Mouse (Mus musculus): ENCODE measurements around the gene Zbtb45. TPM values are rescaled to one million over a fixed set of nuclear protein-coding genes. Genes with fewer than 3 reads are reported as not detected.

The Zbtb45 gene
- polyA plus RNA-seq, 1 experiment from 2014 or later = 11.2 TPM

DNA sequence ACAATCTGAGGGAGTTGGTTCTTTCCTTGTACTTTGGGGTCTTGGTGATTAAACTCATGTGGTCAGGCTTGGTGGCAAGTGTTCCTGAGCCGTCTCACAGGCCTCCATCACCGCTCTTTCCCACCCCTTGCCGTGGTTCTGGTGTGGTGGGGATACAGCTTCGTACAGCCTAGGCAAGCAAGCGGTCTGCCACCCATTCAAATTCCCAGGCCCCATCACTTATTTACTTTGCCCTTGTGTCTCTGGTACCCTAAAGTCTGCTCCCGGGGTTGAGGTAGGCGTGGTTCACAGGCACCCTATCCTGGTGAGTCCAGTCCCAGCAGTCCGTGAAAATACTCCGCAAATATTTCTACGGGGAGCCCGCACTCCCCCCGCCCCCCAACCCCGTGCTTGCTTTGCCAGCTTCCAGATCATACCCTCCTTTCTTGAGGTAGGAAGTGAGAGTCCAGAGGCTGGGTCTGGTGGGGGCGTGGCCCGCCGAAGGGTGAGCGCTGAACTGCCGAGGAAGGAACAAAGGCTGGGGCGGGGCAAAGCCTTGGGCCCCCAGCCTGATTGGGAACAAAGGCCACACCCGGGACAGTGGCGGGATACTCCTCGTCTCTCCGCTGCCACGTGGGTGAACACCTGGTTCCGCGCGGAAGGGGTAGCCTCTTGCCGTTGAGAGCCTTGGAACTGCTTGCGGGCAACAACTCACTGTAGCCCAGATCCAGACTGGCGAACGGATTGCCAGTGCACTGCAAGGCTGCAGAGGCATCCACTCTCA is 13.1 kb upstream of the Zbtb45 start:
- peak overlapping the region; percentile 83; the same call in 1 of the 2 replicates for H3K9ac ChIP-seq (ENCODE audit: low read depth, low read length)
- peak; percentile 64 for ATAC-seq
- H3K4me1 ChIP-seq (replicated peaks; ENCODE audit: control insufficient read depth, insufficient read depth, low read length) = no peaks in the 10 kb centered on the region
- H3K4me3 ChIP-seq (ENCODE audit: low read depth, low read length) = peak overlapping the region; percentile 73
- H3K27me3 ChIP-seq (replicated peaks; ENCODE audit: control insufficient read depth, insufficient read depth, low read length) = no peaks in the 10 kb centered on the region
- peaks cover 12% of the 10 kb centered on the region for H3K36me3 ChIP-seq (ENCODE audit: control insufficient read depth, insufficient read depth)
- H3K27ac ChIP-seq (ENCODE audit: low read depth, low read length) = no peak overlapping the region
- no peak for TF ChIP-seq CTCF (IDR thresholded peaks at IDR 0.05; ENCODE audit: low read depth)
- peak overlapping the region; percentile 82 for H3K4me2 ChIP-seq (replicated peaks; ENCODE audit: low read depth)
- 5% methylated on average over 31 of the region's 31 CpGs for WGBS
- no peaks in the 10 kb centered on the region for H3K9me3 ChIP-seq (ENCODE audit: control insufficient read depth)

GRCm38 (mm10) chr7:13015217-13015616 is 5.4 kb upstream of the Zbtb45 start:
- Histone ChIP-seq H3K27me3 (replicated peaks; ENCODE audit: control insufficient read depth, insufficient read depth, low read length) (no peaks in the 10 kb centered on the region), H3K9ac (ENCODE audit: low read depth, low read length) (no peak overlapping the region), H3K36me3 (ENCODE audit: control insufficient read depth, insufficient read depth) (no peaks in the 10 kb centered on the region), H3K4me2 (replicated peaks; ENCODE audit: low read depth) (no peak overlapping the region), H3K9me3 (ENCODE audit: control insufficient read depth) (no peaks in the 10 kb centered on the region), H3K4me1 (replicated peaks; ENCODE audit: control insufficient read depth, insufficient read depth, low read length) (no peaks in the 10 kb centered on the region), H3K4me3 (ENCODE audit: low read depth, low read length) (no peak overlapping the region), H3K27ac (ENCODE audit: low read depth, low read length) (no peak overlapping the region)
- no peak for TF ChIP-seq CTCF (IDR thresholded peaks at IDR 0.05; ENCODE audit: low read depth)
- 75% methylated on average over 1 of the region's 1 CpGs for WGBS
- no peak for ATAC-seq

DNA sequence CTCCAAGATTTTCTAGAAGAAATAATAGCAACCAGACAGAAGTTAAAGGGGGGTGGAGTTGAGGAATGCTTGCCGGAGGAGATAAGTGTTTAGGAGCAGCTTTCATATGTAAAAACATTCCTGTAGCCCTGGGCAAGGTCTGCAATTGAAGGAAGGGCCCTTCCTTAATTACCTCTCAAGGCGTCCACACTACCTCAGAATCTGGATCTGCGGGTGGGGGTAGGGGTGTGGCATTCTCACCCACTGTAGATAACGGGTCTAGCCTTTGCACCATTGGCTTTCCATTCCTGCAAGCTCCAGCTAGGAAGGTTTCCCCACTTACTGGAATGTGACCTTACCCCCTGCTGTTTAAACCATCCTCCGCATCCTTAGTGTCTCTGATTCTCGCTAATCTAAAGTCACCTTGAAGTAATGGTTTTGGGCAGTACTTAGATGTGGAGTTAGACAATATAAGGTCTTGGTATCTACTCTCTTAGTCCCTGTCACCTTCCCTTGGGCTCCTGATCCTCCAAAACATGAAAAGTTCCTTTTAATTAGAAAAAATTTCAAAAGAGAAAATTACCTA is 4.5 kb upstream of the Zbtb45 start:
- no peak for TF ChIP-seq CTCF (IDR thresholded peaks at IDR 0.05; ENCODE audit: low read depth)
- Histone ChIP-seq H3K9ac (ENCODE audit: low read depth, low read length) (no peak overlapping the region), H3K4me1 (replicated peaks; ENCODE audit: control insufficient read depth, insufficient read depth, low read length) (no peaks in the 10 kb centered on the region), H3K36me3 (ENCODE audit: control insufficient read depth, insufficient read depth) (no peaks in the 10 kb centered on the region), H3K4me3 (ENCODE audit: low read depth, low read length) (no peak overlapping the region), H3K9me3 (ENCODE audit: control insufficient read depth) (no peaks in the 10 kb centered on the region), H3K27me3 (replicated peaks; ENCODE audit: control insufficient read depth, insufficient read depth, low read length) (no peaks in the 10 kb centered on the region), H3K27ac (ENCODE audit: low read depth, low read length) (no peak overlapping the region), H3K4me2 (replicated peaks; ENCODE audit: low read depth) (no peak overlapping the region)
- ATAC-seq = no peak
- 28% methylated on average over 6 of the region's 6 CpGs for WGBS

DNA sequence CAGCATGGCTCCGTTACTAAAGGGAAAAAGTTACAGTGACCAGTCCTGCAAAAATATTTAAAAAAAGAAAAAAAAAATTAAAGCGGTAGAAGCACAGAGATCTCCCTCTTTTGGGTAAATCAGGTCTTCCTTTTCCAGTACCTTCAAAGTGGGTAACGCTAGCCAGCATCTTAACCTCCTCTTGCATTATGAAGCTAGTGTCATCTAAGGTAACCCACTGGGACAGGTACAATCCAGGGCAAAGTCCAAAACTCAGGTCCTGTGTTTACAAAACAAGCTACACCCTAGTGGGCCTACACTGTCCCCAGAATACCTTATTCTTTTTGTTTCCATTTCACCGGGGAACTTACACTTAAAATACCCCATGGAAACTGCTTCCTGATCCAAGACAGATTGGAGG is 3.8 kb upstream of the Zbtb45 start:
- no peak for ATAC-seq
- no peak overlapping the region for H3K9ac ChIP-seq (ENCODE audit: low read depth, low read length)
- no peak overlapping the region for H3K4me2 ChIP-seq (replicated peaks; ENCODE audit: low read depth)
- WGBS = 52% methylated on average over 4 of the region's 4 CpGs
- no peaks in the 10 kb centered on the region for H3K4me1 ChIP-seq (replicated peaks; ENCODE audit: control insufficient read depth, insufficient read depth, low read length)
- TF ChIP-seq CTCF (IDR thresholded peaks at IDR 0.05; ENCODE audit: low read depth) = no peak
- H3K27me3 ChIP-seq (replicated peaks; ENCODE audit: control insufficient read depth, insufficient read depth, low read length) = no peaks in the 10 kb centered on the region
- H3K4me3 ChIP-seq (ENCODE audit: low read depth, low read length) = no peak overlapping the region
- no peaks in the 10 kb centered on the region for H3K36me3 ChIP-seq (ENCODE audit: control insufficient read depth, insufficient read depth)
- H3K27ac ChIP-seq (ENCODE audit: low read depth, low read length) = no peak overlapping the region
- no peaks in the 10 kb centered on the region for H3K9me3 ChIP-seq (ENCODE audit: control insufficient read depth)

- ATAC-seq = peak; percentile 86
Observed at GRCm38 (mm10) chr7:13009143-13010004, 460 bp downstream of the Zbtb45 start.

More at GRCm38 (mm10) chr7:13009143-13010004, 460 bp downstream of the Zbtb45 start:
- H3K9me3 ChIP-seq (ENCODE audit: control insufficient read depth) = no peaks in the 10 kb centered on the region
- peak; percentile 93 for TF ChIP-seq CTCF (IDR thresholded peaks at IDR 0.05; ENCODE audit: low read depth)
- H3K4me3 ChIP-seq (ENCODE audit: low read depth, low read length) = peak overlapping the region; percentile 85
- peak overlapping the region; percentile 87 for H3K9ac ChIP-seq (ENCODE audit: low read depth, low read length)
- no peaks in the 10 kb centered on the region for H3K4me1 ChIP-seq (replicated peaks; ENCODE audit: control insufficient read depth, insufficient read depth, low read length)
- H3K4me2 ChIP-seq (replicated peaks; ENCODE audit: low read depth) = peak overlapping the region; percentile 83
- H3K27ac ChIP-seq (ENCODE audit: low read depth, low read length) = peak overlapping the region; percentile 90
- no peaks in the 10 kb centered on the region for H3K27me3 ChIP-seq (replicated peaks; ENCODE audit: control insufficient read depth, insufficient read depth, low read length)
- peaks cover 27% of the 10 kb centered on the region for H3K36me3 ChIP-seq (ENCODE audit: control insufficient read depth, insufficient read depth)
- WGBS = under 1% methylated on average over 42 of the region's 42 CpGs

Measured in intestine, postnatal 0 days (tissue).